Mouse (Mus musculus) neural tube, embryonic 11.5 days (tissue): Measurements from ENCODE around the gene Mcpt2. TPM values are rescaled to one million over a fixed set of nuclear protein-coding genes. Genes with fewer than 3 reads are reported as not detected.
"Not testable (repeated sequence)": the region's sequence is repeated elsewhere in the genome, so short reads cannot be mapped to it uniquely, and the experiment has no call there.

ENCODE experiments used
- ATAC-seq: fragments of 200-750 bp; cut with Nextera tagmentation; 2 replicates; pipeline ENCODE4 v1.8.0; 2017; ENCODE audit warnings: moderate number of reproducible peaks, mild to moderate bottlenecking, moderate TSS enrichment, moderate library complexity; ENCODE audit not compliant: insufficient read depth, low FRiP score, low TSS enrichment
- DNase-seq: peaks from one replicate; pipeline ENCODE4 v3.0.0-alpha.2; 2015; ENCODE audit warnings: low spot score
- H3K27ac ChIP-seq: fragments of 300-500 bp; sonication (generic); 2 replicates; pipeline ENCODE4 v1.5.1; 2014; ENCODE audit warnings: low read depth, mild to moderate bottlenecking, low read length
- H3K27me3 ChIP-seq: fragments of 300-500 bp; sonication (generic); 2 replicates; pipeline ENCODE4 v1.6.1; 2014; ENCODE audit warnings: mild to moderate bottlenecking, low read length, mixed read lengths; ENCODE audit not compliant: control insufficient read depth, insufficient read depth
- H3K36me3 ChIP-seq: fragments of 300-500 bp; sonication (generic); 2 replicates; pipeline ENCODE4 v1.6.1; 2014; ENCODE audit warnings: mild to moderate bottlenecking, low read length, moderate library complexity, mixed read lengths; ENCODE audit not compliant: control insufficient read depth, insufficient read depth
- H3K4me1 ChIP-seq: fragments of 300-500 bp; sonication (generic); 2 replicates; pipeline ENCODE4 v1.6.1; 2014; ENCODE audit warnings: low read length, mixed read lengths; ENCODE audit not compliant: control insufficient read depth, insufficient read depth
- H3K4me2 ChIP-seq: fragments of 300-500 bp; sonication (generic); 2 replicates; pipeline ENCODE4 v1.6.1; 2014; ENCODE audit warnings: low read depth, mild to moderate bottlenecking, moderate library complexity
- H3K4me3 ChIP-seq: fragments of 300-500 bp; sonication (generic); 2 replicates; pipeline ENCODE4 v1.5.1; 2014; ENCODE audit warnings: low read depth, low read length
- H3K9ac ChIP-seq: fragments of 300-500 bp; sonication (generic); 2 replicates; pipeline ENCODE4 v1.6.1; 2014; ENCODE audit warnings: mild to moderate bottlenecking, low read length
- H3K9me3 ChIP-seq: fragments of 300-500 bp; sonication (generic); 2 replicates; pipeline ENCODE4 v1.6.1; 2016; ENCODE audit warnings: low read length; ENCODE audit not compliant: control insufficient read depth
- WGBS: fragments of 180-500 bp; shearing (Covaris S2); extraction: QIAGEN DNeasy Blood & Tissue Kit; methylation state at CpG from one replicate; pipeline ENCODE4 v1.1.7; 2014; 5-methylcytosine and 5-hydroxymethylcytosine counted together
- polyA plus RNA-seq: library from polyadenylated mRNA; unstranded; fragments of >200 nt; fragmentation: Nextera tagmentation; extraction: Ambion mirVana; gene quantifications from 2 replicates; pipeline ENCODE4 v1.2.1, GENCODE M21; 2014

The Mcpt2 gene
- not detected in 2 replicates for polyA plus RNA-seq

GRCm38 (mm10) chr14:56041792-56042191 is at the start of gene Mcpt2:
Gene Mcpt2, plus strand, starts transcription at chr14:56042041.
- not testable (repeated sequence) for H3K4me3 ChIP-seq

GRCm38 (mm10) chr14:56013147-56013546 is 28.7 kb upstream of the Mcpt2 start:
- WGBS, result 75% methylated on average over 3 of the region's 3 CpGs
- no peaks in the 10 kb centered on the region for H3K9me3 ChIP-seq
- DNase-seq (no peak), ATAC-seq (no peak)
- H3K4me2 ChIP-seq, result no peak overlapping the region
- no peak overlapping the region for H3K9ac ChIP-seq
- no peaks in the 10 kb centered on the region for H3K27me3 ChIP-seq
- no peaks in the 10 kb centered on the region for H3K4me1 ChIP-seq
- no peak overlapping the region for H3K4me3 ChIP-seq
- no peak overlapping the region for H3K27ac ChIP-seq
- no peaks in the 10 kb centered on the region for H3K36me3 ChIP-seq

More at GRCm38 (mm10) chr14:56041792-56042191, at the start of gene Mcpt2:
- H3K4me1 ChIP-seq, ATAC-seq, H3K36me3 ChIP-seq, H3K9me3 ChIP-seq, H3K27me3 ChIP-seq, H3K4me2 ChIP-seq, DNase-seq, H3K27ac ChIP-seq, H3K9ac ChIP-seq: not testable (repeated sequence)
- 84% methylated on average over 1 of the region's 1 CpGs for WGBS

- H3K9me3 ChIP-seq, result no peaks in the 10 kb centered on the region
- H3K36me3 ChIP-seq, result no peaks in the 10 kb centered on the region
- H3K4me1 ChIP-seq, result no peaks in the 10 kb centered on the region
- no peak overlapping the region for H3K4me3 ChIP-seq
- 92% methylated on average over 2 of the region's 2 CpGs for WGBS
- ATAC-seq (no peak), DNase-seq (no peak)
- no peak overlapping the region for H3K27ac ChIP-seq
- no peak overlapping the region for H3K4me2 ChIP-seq
- H3K27me3 ChIP-seq, result no peaks in the 10 kb centered on the region
- H3K9ac ChIP-seq, result no peak overlapping the region
Observed at GRCm38 (mm10) chr14:56013924-56014323, 27.9 kb upstream of the Mcpt2 start.

- not testable (repeated sequence) for H3K4me2 ChIP-seq, H3K9ac ChIP-seq, H3K4me3 ChIP-seq, H3K9me3 ChIP-seq, H3K27ac ChIP-seq, ATAC-seq, H3K27me3 ChIP-seq, H3K4me1 ChIP-seq, H3K36me3 ChIP-seq, DNase-seq
- WGBS, result 79% methylated on average over 3 of the region's 3 CpGs
Observed at GRCm38 (mm10) chr14:56017671-56018070, 24.2 kb upstream of the Mcpt2 start, which contains the start of gene Mcpt1. Gene Mcpt1, plus strand, starts transcription at chr14:56017971.

- Histone ChIP-seq H3K36me3 (no peaks in the 10 kb centered on the region), H3K27ac (no peak overlapping the region), H3K4me3 (no peak overlapping the region), H3K4me2 (no peak overlapping the region), H3K9ac (no peak overlapping the region), H3K4me1 (no peaks in the 10 kb centered on the region), H3K9me3 (no peaks in the 10 kb centered on the region), H3K27me3 (no peaks in the 10 kb centered on the region)
- WGBS, result 81% methylated on average over 1 of the region's 1 CpGs
- DNase-seq (no peak), ATAC-seq (no peak)
Observed at GRCm38 (mm10) chr14:56019446-56019845, 22.4 kb upstream of the Mcpt2 start.

GRCm38 (mm10) chr14:56021305-56021704 is 20.5 kb upstream of the Mcpt2 start:
- 82% methylated on average over 3 of the region's 4 CpGs for WGBS
- DNase-seq, H3K4me1 ChIP-seq: not testable (repeated sequence)

GRCm38 (mm10) chr14:56030395-56030794 is 11.4 kb upstream of the Mcpt2 start, which contains the start of gene Mcpt9:
Gene Mcpt9, minus strand, starts transcription at chr14:56030495.
- not testable (repeated sequence) for DNase-seq, H3K4me3 ChIP-seq, H3K4me2 ChIP-seq, H3K9me3 ChIP-seq, H3K27me3 ChIP-seq, H3K36me3 ChIP-seq, H3K27ac ChIP-seq, H3K9ac ChIP-seq, H3K4me1 ChIP-seq, ATAC-seq
- WGBS, result 76% methylated on average over 2 of the region's 3 CpGs

More at GRCm38 (mm10) chr14:56021305-56021704, 20.5 kb upstream of the Mcpt2 start:
- H3K4me2 ChIP-seq, H3K9me3 ChIP-seq, H3K27ac ChIP-seq, H3K27me3 ChIP-seq, H3K9ac ChIP-seq, H3K36me3 ChIP-seq, H3K4me3 ChIP-seq, ATAC-seq: not testable (repeated sequence)

GRCm38 (mm10) chr14:56034433-56034832 is 7.4 kb upstream of the Mcpt2 start:
- Histone ChIP-seq H3K9me3 (no peaks in the 10 kb centered on the region), H3K36me3 (no peaks in the 10 kb centered on the region), H3K4me1 (no peaks in the 10 kb centered on the region), H3K4me3 (no peak overlapping the region), H3K27ac (no peak overlapping the region), H3K27me3 (no peaks in the 10 kb centered on the region), H3K4me2 (no peak overlapping the region), H3K9ac (no peak overlapping the region)
- WGBS, result 91% methylated on average over 2 of the region's 2 CpGs
- DNase-seq (no peak), ATAC-seq (no peak)

GRCm38 (mm10) chr14:56055408-56055807 is 13.6 kb downstream of the Mcpt2 start:
- Histone ChIP-seq H3K4me2 (no peak overlapping the region), H3K36me3 (no peaks in the 10 kb centered on the region), H3K4me1 (no peaks in the 10 kb centered on the region), H3K9me3 (no peaks in the 10 kb centered on the region), H3K9ac (no peak overlapping the region), H3K27me3 (no peaks in the 10 kb centered on the region), H3K4me3 (no peak overlapping the region), H3K27ac (no peak overlapping the region)
- WGBS, result 82% methylated on average over 3 of the region's 3 CpGs
- DNase-seq, result no peak
- ATAC-seq, result no peak
